Mouse (Mus musculus) lung, postnatal 0 days (tissue): Measurements from ENCODE around the gene Lrrc20. TPM values are rescaled to one million over a fixed set of nuclear protein-coding genes. Genes with fewer than 3 reads are reported as not detected.

ENCODE experiments used
- ATAC-seq: fragments of 200-750 bp; cut with Nextera tagmentation; 2 replicates; pipeline ENCODE4 v1.8.0; 2017; ENCODE audit warnings: moderate library complexity
- DNase-seq: peaks from one replicate; pipeline ENCODE4 v3.0.0-alpha.2; 2016; ENCODE audit warnings: low spot score
- H3K27ac ChIP-seq: fragments of 300-500 bp; sonication (generic); 2 replicates; pipeline ENCODE4 v1.5.1; 2014; ENCODE audit warnings: antibody characterized with exemption, mild to moderate bottlenecking, low read length, mixed read lengths
- H3K27me3 ChIP-seq: fragments of 300-500 bp; sonication (generic); replicated peaks from 2 replicates; pipeline ENCODE4 v1.6.1; 2014; ENCODE audit warnings: low read length, mixed read lengths; ENCODE audit not compliant: insufficient read depth
- H3K36me3 ChIP-seq: fragments of 300-500 bp; sonication (generic); 2 replicates; pipeline ENCODE4 v1.6.1; 2014; ENCODE audit warnings: low read length, mixed read lengths; ENCODE audit not compliant: insufficient read depth
- H3K4me1 ChIP-seq: fragments of 300-500 bp; sonication (generic); 2 replicates; pipeline ENCODE4 v1.6.1; 2014; ENCODE audit warnings: antibody characterized with exemption, low read depth, low read length, mixed read lengths; ENCODE audit not compliant: insufficient read depth
- H3K4me2 ChIP-seq: fragments of 300-500 bp; sonication (generic); replicated peaks from 2 replicates; pipeline ENCODE4 v1.6.1; 2014; ENCODE audit warnings: low read depth, mild to moderate bottlenecking, low read length, moderate library complexity, mixed read lengths
- H3K4me3 ChIP-seq: fragments of 300-500 bp; sonication (generic); 2 replicates; pipeline ENCODE4 v1.5.1; 2014; ENCODE audit warnings: low read depth, low read length
- H3K9ac ChIP-seq: fragments of 300-500 bp; sonication (generic); replicated peaks from 2 replicates; pipeline ENCODE4 v1.6.1; 2014; ENCODE audit warnings: low read depth, mild to moderate bottlenecking
- H3K9me3 ChIP-seq: fragments of 300-500 bp; sonication (generic); 2 replicates; pipeline ENCODE4 v1.6.1; 2016; ENCODE audit warnings: low read length, mixed read lengths
- CTCF ChIP-seq: IDR thresholded peaks from 2 replicates; pipeline ENCODE4 v1.5.1; 2016; ENCODE audit warnings: antibody characterized with exemption, mild to moderate bottlenecking
- EP300 ChIP-seq: IDR thresholded peaks from 2 replicates; pipeline ENCODE4 v1.6.1; 2016; ENCODE audit warnings: antibody characterized with exemption, mild to moderate bottlenecking, control low read depth
- WGBS: fragments of 180-500 bp; shearing (Covaris S2); extraction: QIAGEN DNeasy Blood & Tissue Kit; methylation state at CpG from one replicate; pipeline ENCODE4 v1.1.7; 2014; 5-methylcytosine and 5-hydroxymethylcytosine counted together
- polyA plus RNA-seq: library from polyadenylated mRNA; unstranded; fragments of >200 nt; fragmentation: Nextera tagmentation; extraction: Ambion mirVana; gene quantifications from 2 replicates; pipeline ENCODE4 v1.2.1, GENCODE M21; 2015

The Lrrc20 gene
- polyA plus RNA-seq, 1 experiment from 2014 or later: 5.8 TPM

DNA sequence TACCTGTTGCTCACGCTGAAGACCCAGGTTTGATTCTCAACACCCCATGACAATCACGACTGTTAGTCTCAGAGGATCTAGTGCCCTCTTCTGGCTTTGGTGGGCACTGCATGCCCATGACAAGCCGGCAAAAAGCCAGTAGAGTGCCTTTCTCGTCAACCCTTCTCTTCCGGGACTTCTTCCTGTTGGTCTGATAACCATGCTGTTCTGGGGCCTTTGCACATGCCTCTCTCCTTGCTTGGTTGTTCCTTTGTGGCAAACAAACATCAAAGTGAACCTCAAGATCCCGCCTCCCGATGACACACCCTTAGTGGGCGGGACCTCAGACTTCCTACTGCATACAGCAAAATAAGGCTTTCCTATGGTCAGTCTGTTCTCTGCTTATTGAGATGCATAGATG, 9.4 kb upstream of the Lrrc20 start:
- 66% methylated on average over 8 of the region's 8 CpGs for WGBS
- no peaks in the 10 kb centered on the region for H3K4me1 ChIP-seq
- no peaks in the 10 kb centered on the region for H3K36me3 ChIP-seq
- ATAC-seq (no peak), DNase-seq (no peak)
- H3K4me3 ChIP-seq: no peak overlapping the region
- H3K9me3 ChIP-seq: no peaks in the 10 kb centered on the region
- no peaks in the 10 kb centered on the region for H3K27me3 ChIP-seq
- no peak overlapping the region for H3K27ac ChIP-seq
- H3K9ac ChIP-seq: no peak overlapping the region
- H3K4me2 ChIP-seq: no peak overlapping the region
- TF ChIP-seq CTCF (peak; percentile 59), EP300 (no peak)

DNA sequence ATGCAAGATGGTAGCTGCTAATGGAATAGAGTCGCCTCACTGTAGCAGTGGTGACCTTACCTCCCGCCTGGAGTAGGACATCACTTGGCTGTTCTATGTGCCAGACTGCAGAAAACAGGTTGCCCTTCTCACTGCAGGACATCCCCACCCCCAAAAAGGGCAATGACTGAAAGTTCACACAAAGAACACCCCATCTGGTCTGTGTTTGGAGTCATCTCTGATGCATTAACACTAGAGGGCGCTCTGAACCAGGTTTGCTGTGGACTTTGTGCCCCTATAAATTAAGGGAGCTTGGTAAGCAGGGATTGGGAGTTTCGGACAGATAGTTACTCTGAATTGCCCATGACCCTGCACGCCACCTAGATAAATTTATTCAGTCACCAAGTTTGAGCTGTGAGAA, 8.7 kb upstream of the Lrrc20 start:
- Histone ChIP-seq H3K4me3 (no peak overlapping the region), H3K4me2 (no peak overlapping the region), H3K9ac (no peak overlapping the region), H3K36me3 (no peaks in the 10 kb centered on the region), H3K9me3 (no peaks in the 10 kb centered on the region), H3K4me1 (no peaks in the 10 kb centered on the region), H3K27ac (no peak overlapping the region), H3K27me3 (no peaks in the 10 kb centered on the region)
- peak; percentile 85 for TF ChIP-seq CTCF
- TF ChIP-seq EP300: no peak
- ATAC-seq (peak; percentile 38; the same call in 1 of the 2 replicates), DNase-seq (peak; percentile 76)
- 25% methylated on average over 5 of the region's 5 CpGs for WGBS

- 54% methylated on average over 7 of the region's 7 CpGs for WGBS
- no peaks in the 10 kb centered on the region for H3K36me3 ChIP-seq
- no peak for DNase-seq
These were observed 6.7 kb upstream of the Lrrc20 start for GRCm38 (mm10) chr10:61468900-61469299.

GRCm38 (mm10) chr10:61473640-61474039, 2.0 kb upstream of the Lrrc20 start:
- WGBS: 79% methylated on average over 3 of the region's 3 CpGs
- no peak overlapping the region for H3K4me3 ChIP-seq
- H3K9ac ChIP-seq: no peak overlapping the region
- H3K4me1 ChIP-seq: peaks cover 5% of the 10 kb centered on the region; the same call in 1 of the 2 replicates
- no peak for TF ChIP-seq CTCF
- TF ChIP-seq EP300: no peak
- ATAC-seq: no peak
- H3K27me3 ChIP-seq: no peaks in the 10 kb centered on the region
- H3K36me3 ChIP-seq: no peaks in the 10 kb centered on the region
- no peaks in the 10 kb centered on the region for H3K9me3 ChIP-seq
- no peak overlapping the region for H3K4me2 ChIP-seq
- no peak for DNase-seq
- H3K27ac ChIP-seq: no peak overlapping the region

More at GRCm38 (mm10) chr10:61468900-61469299, 6.7 kb upstream of the Lrrc20 start:
- Histone ChIP-seq H3K27ac (no peak overlapping the region), H3K9ac (no peak overlapping the region), H3K4me1 (no peaks in the 10 kb centered on the region), H3K9me3 (no peaks in the 10 kb centered on the region), H3K4me2 (no peak overlapping the region), H3K27me3 (no peaks in the 10 kb centered on the region), H3K4me3 (no peak overlapping the region)
- TF ChIP-seq CTCF (no peak), EP300 (no peak)
- ATAC-seq: no peak

GRCm38 (mm10) chr10:61474344-61474743, 1.3 kb upstream of the Lrrc20 start:
- TF ChIP-seq EP300 (no peak), CTCF (no peak)
- DNase-seq (peak; percentile 46), ATAC-seq (no peak)
- peaks cover 5% of the 10 kb centered on the region; the same call in 1 of the 2 replicates for H3K4me1 ChIP-seq
- no peak overlapping the region for H3K4me2 ChIP-seq
- 48% methylated on average over 1 of the region's 1 CpGs for WGBS
- no peak overlapping the region for H3K9ac ChIP-seq
- H3K4me3 ChIP-seq: no peak overlapping the region
- H3K9me3 ChIP-seq: no peaks in the 10 kb centered on the region
- H3K27me3 ChIP-seq: no peaks in the 10 kb centered on the region
- H3K27ac ChIP-seq: no peak overlapping the region
- H3K36me3 ChIP-seq: no peaks in the 10 kb centered on the region

DNA sequence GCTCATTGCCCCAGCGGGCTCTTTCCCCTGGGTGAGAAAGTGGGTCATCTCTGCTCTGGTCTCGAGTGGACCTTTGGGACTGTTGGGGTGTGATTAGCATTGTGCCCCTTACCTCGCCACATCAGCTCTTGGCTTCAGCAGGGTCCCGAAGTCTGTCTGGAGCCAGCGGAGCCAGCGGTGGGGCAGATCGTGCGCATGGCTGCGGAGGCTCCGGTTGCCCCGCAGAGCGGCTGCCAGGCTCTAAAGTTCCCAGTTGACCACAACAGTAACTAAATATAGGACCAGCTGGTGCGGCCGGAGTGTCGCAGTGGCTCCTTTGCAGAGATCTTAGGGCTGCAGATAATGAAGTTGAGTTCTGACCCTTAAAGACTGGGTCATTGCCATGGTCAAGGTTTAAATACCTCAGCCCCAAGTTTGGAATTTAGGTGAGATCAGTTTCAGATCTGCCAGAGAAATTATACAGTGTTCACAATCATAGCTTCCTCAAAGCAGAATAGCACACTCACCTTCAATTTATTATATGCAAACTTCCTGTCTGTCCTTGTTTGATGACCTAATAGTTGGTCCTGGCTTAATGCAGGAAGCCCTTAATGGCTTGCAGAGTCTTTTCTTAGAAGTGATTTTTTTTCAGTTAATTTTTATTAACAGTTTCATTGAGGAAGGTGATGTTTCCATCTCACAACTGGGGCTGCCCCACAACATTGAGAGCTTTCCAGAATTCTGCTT, 1.0 kb downstream of the Lrrc20 start:
- DNase-seq: no peak

More for the DNA sequence above, 1.0 kb downstream of the Lrrc20 start:
- Histone ChIP-seq H3K4me3 (peak overlapping the region; percentile 68), H3K4me1 (peaks cover 5% of the 10 kb centered on the region; the same call in 1 of the 2 replicates), H3K27ac (no peak overlapping the region), H3K27me3 (no peaks in the 10 kb centered on the region), H3K4me2 (peak overlapping the region; percentile 97), H3K9ac (0 out of 2 replicates have a peak overlapping the region, but pooled peaks have one; percentile 50), H3K9me3 (no peaks in the 10 kb centered on the region), H3K36me3 (no peaks in the 10 kb centered on the region)
- no peak for TF ChIP-seq CTCF
- ATAC-seq: no peak
- 5% methylated on average over 15 of the region's 15 CpGs for WGBS
